Mouse (Mus musculus) myocyte (in vitro differentiated cells): ENCODE measurements around the gene Tff2.

ENCODE experiments used
- CEBPB ChIP-seq: IDR thresholded peaks from 2 replicates; pipeline ENCODE4 v1.6.1; 2011; ENCODE audit warnings: mild to moderate bottlenecking, moderate library complexity; ENCODE audit not compliant: poor library complexity, insufficient read depth, severe bottlenecking
- E2F4 ChIP-seq: IDR thresholded peaks from one replicate; pipeline ENCODE4 v1.6.1; 2011; ENCODE audit warnings: mild to moderate bottlenecking, control low read depth, moderate library complexity; ENCODE audit not compliant: insufficient read depth
- MAX ChIP-seq: IDR thresholded peaks from one replicate; pipeline ENCODE4 v1.6.1; 2011; ENCODE audit warnings: low read depth, mild to moderate bottlenecking, control low read depth
- MYOD1 ChIP-seq, 3 experiments: IDR thresholded peaks; one replicate each; pipeline ENCODE4 v1.6.1; 2011; ENCODE audit warnings: control low read depth in 2 of 3, low read depth in 2 of 3, mild to moderate bottlenecking in 2 of 3, moderate library complexity in 1 of 3; ENCODE audit not compliant: insufficient read length in 2 of 3, control insufficient read depth in 1 of 3
- POLR2A ChIP-seq: IDR thresholded peaks from one replicate; pipeline ENCODE4 v1.6.1; 2011; ENCODE audit warnings: low read depth, mild to moderate bottlenecking, control low read depth, moderate library complexity; ENCODE audit not compliant: insufficient read length
- USF1 ChIP-seq: IDR thresholded peaks from one replicate; pipeline ENCODE4 v1.6.1; 2011; ENCODE audit warnings: low read depth, mild to moderate bottlenecking, control low read depth, moderate library complexity

- TF ChIP-seq E2F4 (no peak), USF1 (no peak), POLR2A (no peak), CEBPB (no peak), MAX (no peak), MYOD1 (IDR thresholded peaks at IDR 0.05; ENCODE audit: control insufficient read depth in 1 of 3, insufficient read length in 2 of 3, low read depth in 2 of 3) (no peak)
Observed at GRCm38 (mm10) chr17:31113191-31113856, 30.8 kb downstream of the Tff2 start.
